Mouse (Mus musculus) limb, embryonic 12.5 days (tissue): ENCODE measurements at regions not wholly inside any gene's neighbourhood (a gene's known extent, or its start where the extent isn't known, plus 50 kb on each side); places are given as distances from the start of the nearest gene placed in this dataset.

Source experiments
- ATAC-seq: fragments of 200-750 bp; cut with Nextera tagmentation; 2 replicates; pipeline ENCODE4 v1.8.0; 2017; ENCODE audit warnings: low read depth, moderate TSS enrichment; ENCODE audit not compliant: insufficient number of reproducible peaks, insufficient read depth, low FRiP score, low TSS enrichment
- H3K27ac ChIP-seq: fragments of 300-500 bp; sonication (generic); 2 replicates; pipeline ENCODE4 v1.5.1; 2016; ENCODE audit warnings: mild to moderate bottlenecking, moderate library complexity
- H3K27me3 ChIP-seq: fragments of 300-500 bp; sonication (generic); 2 replicates; pipeline ENCODE4 v1.6.1; 2016; ENCODE audit warnings: mild to moderate bottlenecking, moderate library complexity
- H3K36me3 ChIP-seq: fragments of 300-500 bp; sonication (generic); 2 replicates; pipeline ENCODE4 v1.6.1; 2016; ENCODE audit warnings: mild to moderate bottlenecking, moderate library complexity
- H3K4me1 ChIP-seq: fragments of 300-500 bp; sonication (generic); replicated peaks from 2 replicates; pipeline ENCODE4 v1.6.1; 2016
- H3K4me2 ChIP-seq: fragments of 300-500 bp; sonication (generic); 2 replicates; pipeline ENCODE4 v1.6.1; 2016; ENCODE audit warnings: mild to moderate bottlenecking, moderate library complexity
- H3K4me3 ChIP-seq: fragments of 300-500 bp; sonication (generic); replicated peaks from 2 replicates; pipeline ENCODE4 v1.5.1; 2016; ENCODE audit warnings: mild to moderate bottlenecking
- H3K9ac ChIP-seq: fragments of 300-500 bp; sonication (generic); replicated peaks from 2 replicates; pipeline ENCODE4 v1.6.1; 2016; ENCODE audit warnings: mild to moderate bottlenecking, moderate library complexity
- H3K9me3 ChIP-seq: fragments of 300-500 bp; sonication (generic); 2 replicates; pipeline ENCODE4 v1.6.1; 2016; ENCODE audit warnings: mild to moderate bottlenecking, moderate library complexity
- WGBS: fragments of 180-500 bp; shearing (Covaris S2); methylation state at CpG from one replicate; pipeline ENCODE4 v1.1.7; 2016; 5-methylcytosine and 5-hydroxymethylcytosine counted together

DNA sequence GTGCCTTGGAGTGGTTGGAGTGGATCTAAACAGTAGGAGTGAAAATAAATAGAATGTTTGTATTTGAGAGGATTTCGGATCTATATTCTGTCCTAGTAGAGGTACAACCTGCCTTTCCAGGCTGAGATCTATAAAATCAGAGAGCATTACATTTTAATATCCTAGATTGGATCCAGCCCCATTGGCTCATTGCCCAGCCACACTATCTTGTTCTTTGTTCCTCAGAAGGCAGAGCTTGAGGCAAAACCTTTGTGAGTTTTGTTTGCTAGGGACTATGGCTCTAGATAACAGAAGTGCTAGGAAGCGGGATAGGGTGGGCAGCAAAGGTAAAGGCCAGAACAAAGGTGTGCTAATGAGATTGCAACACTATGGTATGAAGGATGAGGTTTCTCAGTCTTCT, 78.7 kb upstream of the Cntln start:
- 78% methylated on average over 2 of the region's 2 CpGs for WGBS
- no peak for ATAC-seq
- Histone ChIP-seq H3K9ac (no peak overlapping the region), H3K9me3 (no peaks in the 10 kb centered on the region), H3K4me3 (no peak overlapping the region), H3K36me3 (no peaks in the 10 kb centered on the region), H3K27ac (no peak overlapping the region), H3K27me3 (no peaks in the 10 kb centered on the region), H3K4me1 (no peaks in the 10 kb centered on the region), H3K4me2 (no peak overlapping the region)

GRCm38 (mm10) chr4:84793156-84793919, 90.8 kb upstream of the Cntln start:
- Histone ChIP-seq H3K27me3 (no peaks in the 10 kb centered on the region), H3K36me3 (no peaks in the 10 kb centered on the region), H3K4me2 (no peak overlapping the region), H3K4me1 (no peaks in the 10 kb centered on the region; the same call in 1 of the 2 replicates), H3K27ac (peak overlapping the region; percentile 4; the same call in 1 of the 2 replicates), H3K9ac (no peak overlapping the region), H3K9me3 (no peaks in the 10 kb centered on the region), H3K4me3 (no peak overlapping the region)
- no peak for ATAC-seq
- WGBS, result 59% methylated on average over 10 of the region's 10 CpGs

DNA sequence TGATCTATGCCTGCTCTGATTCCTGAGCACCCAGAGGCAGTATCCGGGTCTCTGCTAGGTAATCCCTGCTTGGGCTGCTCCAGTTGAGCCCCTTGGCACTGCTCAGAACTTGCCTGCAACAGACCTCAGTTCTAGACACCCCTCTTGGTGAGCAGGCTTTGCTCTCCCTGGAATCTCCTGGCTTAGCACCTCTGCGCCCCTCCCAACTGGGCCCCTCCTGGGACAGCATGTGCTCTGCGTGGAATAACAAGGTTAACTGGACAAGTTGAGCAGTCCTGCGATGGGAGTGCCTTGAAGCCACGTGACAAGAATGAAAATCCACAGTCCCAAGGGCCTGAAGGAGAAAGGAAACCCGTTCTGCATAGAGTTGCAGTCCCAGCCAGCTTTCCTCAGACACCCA, 97.5 kb upstream of the Cntln start:
- Histone ChIP-seq H3K36me3 (no peaks in the 10 kb centered on the region), H3K9ac (no peak overlapping the region), H3K27ac (no peak overlapping the region), H3K9me3 (no peaks in the 10 kb centered on the region), H3K4me3 (no peak overlapping the region), H3K4me1 (peaks cover 17% of the 10 kb centered on the region), H3K27me3 (peaks cover 5% of the 10 kb centered on the region; the same call in 1 of the 2 replicates), H3K4me2 (no peak overlapping the region)
- ATAC-seq, result no peak
- 64% methylated on average over 6 of the region's 6 CpGs for WGBS

GRCm38 (mm10) chr4:84768161-84768560, 93.1 kb upstream of the Bnc2 start:
- H3K36me3 ChIP-seq, result no peaks in the 10 kb centered on the region
- ATAC-seq, result no peak
- H3K27ac ChIP-seq, result peak overlapping the region; percentile 74
- H3K4me3 ChIP-seq, result no peak overlapping the region
- WGBS, result 19% methylated on average over 11 of the region's 11 CpGs
- peaks cover 30% of the 10 kb centered on the region for H3K4me1 ChIP-seq
- no peak overlapping the region for H3K9ac ChIP-seq
- no peaks in the 10 kb centered on the region for H3K27me3 ChIP-seq
- peak overlapping the region; percentile 37 for H3K4me2 ChIP-seq
- no peaks in the 10 kb centered on the region for H3K9me3 ChIP-seq

GRCm38 (mm10) chr4:84766708-84767425, 91.8 kb upstream of the Bnc2 start:
- Histone ChIP-seq H3K4me1 (peaks cover 30% of the 10 kb centered on the region), H3K4me3 (no peak overlapping the region), H3K4me2 (no peak overlapping the region), H3K9me3 (no peaks in the 10 kb centered on the region), H3K27ac (0 out of 2 replicates have a peak overlapping the region, but pooled peaks have one; percentile 53), H3K9ac (no peak overlapping the region), H3K36me3 (no peaks in the 10 kb centered on the region), H3K27me3 (no peaks in the 10 kb centered on the region)
- 51% methylated on average over 11 of the region's 11 CpGs for WGBS
- no peak for ATAC-seq

DNA sequence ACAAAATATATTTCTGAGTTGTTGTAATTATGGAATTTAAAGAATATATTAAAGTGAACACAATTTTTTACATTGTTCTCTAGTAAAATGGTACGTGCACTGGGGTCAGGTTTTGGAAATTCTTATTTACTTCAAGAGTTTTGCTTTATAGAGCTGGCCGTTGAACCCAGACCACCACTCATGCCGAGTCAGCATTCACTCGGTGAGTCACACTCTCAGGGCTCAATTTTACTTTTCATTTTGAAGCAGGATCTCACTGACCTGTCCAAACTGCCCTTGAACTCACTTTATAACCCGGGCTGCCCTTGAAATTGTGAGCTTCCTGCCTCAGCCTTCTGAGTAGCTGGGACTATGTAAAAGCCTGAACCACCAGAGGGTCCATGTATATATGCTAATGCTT, 82.1 kb upstream of the Bnc2 start:
- Histone ChIP-seq H3K9ac (no peak overlapping the region), H3K9me3 (no peaks in the 10 kb centered on the region), H3K4me2 (no peak overlapping the region), H3K27me3 (no peaks in the 10 kb centered on the region), H3K36me3 (no peaks in the 10 kb centered on the region), H3K4me3 (no peak overlapping the region), H3K4me1 (no peaks in the 10 kb centered on the region), H3K27ac (no peak overlapping the region)
- 92% methylated on average over 5 of the region's 5 CpGs for WGBS
- no peak for ATAC-seq

DNA sequence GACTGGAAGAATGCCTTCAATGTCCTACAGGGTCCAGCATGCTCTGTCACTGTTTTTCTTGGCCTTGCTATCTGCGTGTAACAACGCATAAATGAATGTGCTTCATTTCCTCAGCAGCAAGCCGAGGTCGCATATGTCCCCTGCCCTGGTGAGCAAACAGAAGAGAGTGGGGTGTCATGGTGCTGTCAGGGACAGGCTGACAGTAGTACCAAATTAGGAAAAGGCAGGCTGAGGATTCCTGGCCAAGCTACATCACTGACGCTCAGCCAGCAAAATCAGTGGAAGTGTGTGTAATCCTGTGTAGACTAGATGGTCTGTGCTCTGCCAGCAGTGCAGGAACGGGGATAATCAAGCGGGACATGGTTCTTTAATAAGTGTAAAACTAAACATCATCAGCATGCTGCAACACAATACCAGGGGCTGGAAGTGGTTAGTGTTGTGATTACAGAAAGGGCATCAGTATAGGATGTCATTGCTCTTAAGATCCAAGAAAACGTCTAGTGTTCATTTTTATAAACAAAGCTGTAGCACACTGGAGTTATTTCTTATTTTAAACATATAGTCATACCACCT, 77.6 kb upstream of the Bnc2 start:
- Histone ChIP-seq H3K4me3 (no peak overlapping the region), H3K36me3 (no peaks in the 10 kb centered on the region), H3K9me3 (no peaks in the 10 kb centered on the region), H3K9ac (no peak overlapping the region), H3K27me3 (no peaks in the 10 kb centered on the region), H3K27ac (no peak overlapping the region), H3K4me1 (no peaks in the 10 kb centered on the region), H3K4me2 (no peak overlapping the region)
- ATAC-seq, result no peak
- WGBS, result 73% methylated on average over 8 of the region's 8 CpGs

DNA sequence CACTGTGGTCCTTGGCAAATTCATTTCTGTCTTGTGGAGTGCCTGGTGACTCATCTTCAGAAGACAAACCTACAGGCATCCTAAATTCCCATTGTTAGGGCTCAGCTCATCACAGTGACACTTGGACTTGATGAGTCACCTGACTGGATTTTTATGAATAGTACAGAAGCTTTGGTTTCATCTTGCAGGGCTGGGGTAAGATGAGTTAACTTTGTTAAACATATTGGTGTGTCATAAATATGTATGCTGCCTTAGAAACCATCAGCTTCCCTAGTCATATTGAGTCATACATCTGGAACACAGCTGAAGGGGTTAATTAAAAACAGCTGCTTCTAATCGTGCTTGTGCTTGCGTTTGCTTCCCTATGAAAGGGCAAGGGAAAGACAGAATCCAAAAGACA, 66.2 kb upstream of the Bnc2 start:
- Histone ChIP-seq H3K27me3 (no peaks in the 10 kb centered on the region; the same call in 1 of the 2 replicates), H3K9me3 (no peaks in the 10 kb centered on the region), H3K36me3 (no peaks in the 10 kb centered on the region), H3K9ac (no peak overlapping the region), H3K27ac (no peak overlapping the region), H3K4me1 (peaks cover 15% of the 10 kb centered on the region), H3K4me2 (no peak overlapping the region), H3K4me3 (no peak overlapping the region)
- ATAC-seq, result no peak
- WGBS, result 4% methylated on average over 2 of the region's 2 CpGs

GRCm38 (mm10) chr4:84740816-84741215, 65.7 kb upstream of the Bnc2 start:
- ATAC-seq, result no peak
- Histone ChIP-seq H3K4me2 (no peak overlapping the region), H3K4me1 (peaks cover 15% of the 10 kb centered on the region), H3K27ac (no peak overlapping the region), H3K27me3 (no peaks in the 10 kb centered on the region; the same call in 1 of the 2 replicates), H3K9ac (no peak overlapping the region), H3K9me3 (no peaks in the 10 kb centered on the region), H3K4me3 (no peak overlapping the region), H3K36me3 (no peaks in the 10 kb centered on the region)
- WGBS, result 62% methylated on average over 3 of the region's 3 CpGs
